Mouse (Mus musculus) embryonic fibroblast, embryonic 13.5 days (primary cell): ENCODE data around the gene Usf1.

Source experiments
- CTCF ChIP-seq: IDR thresholded peaks from 2 replicates; pipeline ENCODE4 v1.5.1; 2011; ENCODE audit warnings: mild to moderate bottlenecking, control low read depth, low read length, moderate library complexity, borderline replicate concordance; ENCODE audit not compliant: insufficient read depth
- POLR2A ChIP-seq: IDR thresholded peaks from 2 replicates; pipeline ENCODE4 v1.6.1; 2011; ENCODE audit warnings: low read depth, mild to moderate bottlenecking, control low read depth, low read length, moderate library complexity

GRCm38 (mm10) chr1:171452522-171452921 is 41.4 kb downstream of the Usf1 start:
- TF ChIP-seq CTCF (no peak), POLR2A (no peak)
